Comparison of ENCODE assay signal across 25 mouse cellular contexts in the genomic region with DNA sequence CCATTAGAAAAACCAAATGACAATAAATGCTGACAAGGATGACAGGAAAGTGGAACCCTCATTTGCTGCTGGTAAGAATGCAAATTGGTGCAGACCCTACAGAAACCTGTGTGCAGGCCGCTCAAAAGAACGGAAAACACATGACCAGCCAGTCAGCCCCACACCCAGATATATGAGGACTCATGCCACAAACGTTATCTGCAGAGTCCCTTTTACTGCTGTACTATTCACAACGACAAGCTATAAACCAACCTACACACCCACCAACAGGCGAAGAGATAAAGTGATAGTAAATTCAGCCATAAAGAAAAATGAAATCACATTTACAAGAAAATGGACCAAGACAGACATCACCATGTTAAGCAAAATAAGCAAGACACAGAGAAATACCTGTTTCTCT. TPM values are rescaled to one million over a fixed set of nuclear protein-coding genes. Genes with fewer than 3 reads are reported as not detected.
DNase-seq lines count a peak whose midpoint lies in the region; ATAC-seq lines count a peak whose summit lies in the region.
"Had no signal": no experiment of that assay in that cellular context is flagged by ENCODE, and none has a peak within 500 bp of the region (broad histone marks: within the 10 kb centered on the region; RNA-seq: fewer than 3 reads in every experiment).

No protein-coding gene starts in this region.

- peak overlapping the region; percentile 44 for H3K4me2 ChIP-seq in liver, embryonic 11.5 days
- peak overlapping the region; percentile 12; the same call in 1 of the 2 replicates for H3K4me2 ChIP-seq in liver, embryonic 16.5 days (ENCODE audit: low read depth, low read length)
- H3K4me2 ChIP-seq: embryonic facial prominence, embryonic 13.5 days; forebrain, embryonic 15.5 days; heart, embryonic 11.5 days; hindbrain, embryonic 12.5 days; midbrain, embryonic 12.5 days; neural tube, embryonic 13.5 days had no signal

- peaks cover 9% of the 10 kb centered on the region for H3K36me3 ChIP-seq in megakaryocyte, embryonic 14.5 days (replicated peaks; ENCODE audit: low read length)
- no peaks in the 10 kb centered on the region for H3K36me3 ChIP-seq in liver, embryonic 11.5 days (ENCODE audit: control insufficient read depth, insufficient read depth, low read length)
- no peaks in the 10 kb centered on the region for H3K36me3 ChIP-seq in liver, embryonic 16.5 days (ENCODE audit: control insufficient read depth, insufficient read depth)
- H3K36me3 ChIP-seq: embryonic facial prominence, embryonic 13.5 days; forebrain, embryonic 10.5 days; forebrain, embryonic 15.5 days; hindbrain, embryonic 12.5 days; midbrain, embryonic 12.5 days; neural tube, embryonic 13.5 days had no signal

- no peak for DNase-seq in liver, embryonic 11.5 days (ENCODE audit: low spot score)
- no peak for DNase-seq in adrenal gland, postnatal 10 days
- no peak for DNase-seq in adipocyte (ENCODE audit: low spot score)
- no peak for DNase-seq in adrenal gland, adult (ENCODE audit: inconsistent age in 2 of 2, low spot score in 1 of 2)
- DNase-seq: adrenal gland, adult 8-10 months; cerebellum, adult 9-10 months; cerebellum, postnatal 36 days; embryo, embryonic 11 days; gastrocnemius, adult 2 months; gastrocnemius, postnatal 36 days; heart, adult 18-20 months; heart, postnatal 36 days; kidney, postnatal 4 days; layer of hippocampus, adult 9-11 months; lung, postnatal 4 days had no signal

- no peaks in the 10 kb centered on the region for H3K27me3 ChIP-seq in megakaryocyte, embryonic 14.5 days (replicated peaks)
- H3K27me3 ChIP-seq in liver, embryonic 11.5 days (replicated peaks; ENCODE audit: control insufficient read depth, insufficient read depth, low read length): no peaks in the 10 kb centered on the region
- H3K27me3 ChIP-seq in liver, embryonic 16.5 days (ENCODE audit: control insufficient read depth, insufficient read depth, low read depth, low read length): no peaks in the 10 kb centered on the region
- H3K27me3 ChIP-seq: embryonic facial prominence, embryonic 13.5 days; forebrain, embryonic 15.5 days; hindbrain, embryonic 12.5 days; midbrain, embryonic 12.5 days; neural tube, embryonic 13.5 days had no signal

- 43% methylated on average over 5 of the region's 5 CpGs for WGBS in liver, embryonic 11.5 days
- 18% methylated on average over 5 of the region's 5 CpGs for WGBS in liver, embryonic 16.5 days (ENCODE audit: insufficient replicate concordance)

- ATAC-seq in megakaryocyte, adult 5-6 weeks (ENCODE audit: poor library complexity, severe bottlenecking): no peak
- ATAC-seq in liver, embryonic 11.5 days (replicated peaks; ENCODE audit: low FRiP score): peak; percentile 65; the same call in 1 of the 2 replicates
- ATAC-seq in liver, embryonic 16.5 days (ENCODE audit: low read depth): peak; percentile 41
- ATAC-seq: forebrain, embryonic 15.5 days had no signal

- no peaks in the 10 kb centered on the region for H3K9me3 ChIP-seq in megakaryocyte, embryonic 14.5 days
- no peaks in the 10 kb centered on the region for H3K9me3 ChIP-seq in liver, embryonic 11.5 days (ENCODE audit: control insufficient read depth, low read length)
- no peaks in the 10 kb centered on the region for H3K9me3 ChIP-seq in liver, embryonic 16.5 days (replicated peaks; ENCODE audit: control insufficient read depth, low read length)
- H3K9me3 ChIP-seq: embryonic facial prominence, embryonic 13.5 days; forebrain, embryonic 10.5 days; forebrain, embryonic 15.5 days; hindbrain, embryonic 12.5 days; midbrain, embryonic 12.5 days; neural tube, embryonic 13.5 days had no signal

- H3K27ac ChIP-seq in liver, embryonic 11.5 days (ENCODE audit: low read depth, low read length): no peak overlapping the region
- no peak overlapping the region for H3K27ac ChIP-seq in liver, embryonic 16.5 days (ENCODE audit: low read length)
- H3K27ac ChIP-seq: embryonic facial prominence, embryonic 13.5 days; forebrain, embryonic 10.5 days; forebrain, embryonic 15.5 days; hindbrain, embryonic 12.5 days; midbrain, embryonic 12.5 days; neural tube, embryonic 13.5 days had no signal

- H3K4me1 ChIP-seq in megakaryocyte, embryonic 14.5 days: peaks cover 98% of the 10 kb centered on the region
- H3K4me1 ChIP-seq in liver, embryonic 11.5 days (replicated peaks; ENCODE audit: control insufficient read depth, insufficient read depth, low read length): peaks cover 47% of the 10 kb centered on the region
- H3K4me1 ChIP-seq in liver, embryonic 16.5 days (ENCODE audit: control insufficient read depth, low read depth, low read length): peaks cover 31% of the 10 kb centered on the region
- H3K4me1 ChIP-seq: forebrain, embryonic 10.5 days; forebrain, embryonic 15.5 days; hindbrain, embryonic 12.5 days had no signal

- H3K9ac ChIP-seq in liver, embryonic 11.5 days (ENCODE audit: low read depth, low read length): no peak overlapping the region
- H3K9ac ChIP-seq in liver, embryonic 16.5 days (ENCODE audit: low read depth, low read length): no peak overlapping the region
- H3K9ac ChIP-seq: embryonic facial prominence, embryonic 13.5 days; forebrain, embryonic 15.5 days; hindbrain, embryonic 12.5 days; midbrain, embryonic 12.5 days; neural tube, embryonic 13.5 days had no signal

- H3K4me3 ChIP-seq in megakaryocyte, embryonic 14.5 days (replicated peaks): peak overlapping the region; percentile 47
- no peak overlapping the region for H3K4me3 ChIP-seq in liver, embryonic 11.5 days (ENCODE audit: low read depth, low read length)
- no peak overlapping the region for H3K4me3 ChIP-seq in liver, embryonic 16.5 days (ENCODE audit: low read depth, low read length)
- H3K4me3 ChIP-seq: embryonic facial prominence, embryonic 13.5 days; forebrain, embryonic 10.5 days; forebrain, embryonic 15.5 days; gastrocnemius, adult 2 months; hindbrain, embryonic 12.5 days; midbrain, embryonic 12.5 days; neural tube, embryonic 13.5 days had no signal

RNA-seq across cellular contexts. Expression of a gene that starts 26.4 kb away (rescaled TPM):
- polyA plus RNA-seq in megakaryocyte, embryonic 14.5 days (2012; ENCODE audit: insufficient read depth, low replicate concordance): 0.38 and 3.2 TPM in 2 replicates
- 14.0 and 14.4 TPM in 2 replicates for total RNA-seq in megakaryocyte, adult 5-6 weeks (2015)
- total RNA-seq in megakaryocyte, adult 5-6 weeks (2017): 6.8 and 7.3 TPM in 2 replicates
- polyA plus RNA-seq in liver, embryonic 11.5 days (2014; fragmentation: Nextera tagmentation; extraction: Ambion mirVana): 16.7 and 20.2 TPM in 2 replicates
- polyA plus RNA-seq in liver, embryonic 16.5 days (2015; fragmentation: Nextera tagmentation; extraction: Ambion mirVana): 9.3 and 9.5 TPM in 2 replicates
- 10 to 100 TPM; 39.2 to 45.3 TPM for total RNA-seq in adrenal gland, postnatal 10 days (2021)
